Mouse (Mus musculus) kidney, adult 18-20 months (tissue): ENCODE measurements around the gene S1pr5.
A peak's percentile ranks its signal among the peaks of the same experiment; 100 is the strongest.
"Not testable (repeated sequence)": the region's sequence is repeated elsewhere in the genome, so short reads cannot be mapped to it uniquely, and the experiment has no call there.

Experiments used
- DNase-seq: peaks from one replicate; pipeline ENCODE4 v3.0.0; 2021

S1pr5 gene

DNA sequence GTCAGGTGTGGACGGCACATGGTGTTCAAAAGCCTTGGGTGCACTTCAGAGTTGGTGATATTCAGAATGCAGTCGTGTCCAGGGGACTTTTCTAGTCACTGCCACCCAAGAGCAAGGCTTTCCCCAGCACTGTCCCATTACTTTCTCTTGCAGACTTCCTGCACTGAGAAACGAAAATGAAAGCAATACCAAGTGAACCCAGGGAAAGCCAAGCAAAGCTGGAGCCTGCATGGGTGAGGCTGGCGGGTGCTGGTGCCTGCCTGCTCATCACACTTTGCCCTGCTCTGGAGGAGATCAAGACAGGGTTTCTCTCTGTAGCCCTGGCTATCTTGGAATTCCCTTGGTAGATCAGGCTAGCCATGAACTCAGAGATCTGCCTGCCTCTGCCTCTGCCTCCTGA, 12.9 kb downstream of the S1pr5 start:
- DNase-seq, result no peak

- DNase-seq, result no peak
These were observed 14.4 kb downstream of the S1pr5 start for GRCm38 (mm10) chr9:21233805-21234204.

DNA sequence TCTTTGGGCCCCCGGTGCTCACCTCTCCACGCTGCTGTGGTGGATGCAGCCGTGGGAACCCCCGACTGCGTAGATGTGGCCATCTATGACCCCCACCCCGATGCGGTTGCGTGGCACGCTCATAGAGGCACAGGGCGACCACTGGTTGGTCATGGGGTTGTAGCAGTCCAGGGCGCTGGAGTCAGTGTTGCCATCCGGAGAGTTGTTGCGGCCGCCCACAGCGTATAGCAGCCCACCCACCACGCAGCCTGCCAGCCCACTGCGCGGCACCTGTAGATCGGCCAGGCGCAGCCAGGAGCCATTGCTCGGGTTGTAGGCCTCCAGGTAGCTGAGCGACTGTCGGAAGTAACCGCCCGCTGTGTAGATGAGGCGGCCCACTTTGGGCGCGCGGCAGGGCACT, 14.9 kb downstream of the S1pr5 start:
- DNase-seq, result no peak

- DNase-seq, result no peak
These were observed 15.4 kb downstream of the S1pr5 start for GRCm38 (mm10) chr9:21232867-21233266.

GRCm38 (mm10) chr9:21231551-21231950, 16.7 kb downstream of the S1pr5 start:
- DNase-seq, result no peak

- no peak for DNase-seq
These were observed 20.9 kb downstream of the S1pr5 start for GRCm38 (mm10) chr9:21227342-21227741.

DNA sequence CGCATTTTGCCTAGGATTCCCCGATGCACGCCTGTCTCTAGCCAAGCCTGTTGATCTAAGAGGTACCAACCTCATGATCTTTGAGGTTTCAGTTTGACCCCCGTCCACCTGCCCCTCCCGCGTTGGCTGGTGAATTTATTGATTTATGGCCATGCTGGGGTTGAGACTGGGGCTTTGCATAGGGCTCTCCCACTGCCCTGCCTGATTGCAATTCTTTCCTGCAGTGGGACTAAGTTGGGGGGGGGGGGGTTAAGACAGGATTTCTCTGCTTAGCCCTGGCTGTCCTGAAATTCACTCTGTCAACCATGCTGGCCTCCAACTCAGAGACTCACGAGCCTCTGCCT, 22.9 kb downstream of the S1pr5 start:
- no peak for DNase-seq

GRCm38 (mm10) chr9:21224576-21225414, 23.4 kb downstream of the S1pr5 start:
- peak; percentile 53 for DNase-seq

DNA sequence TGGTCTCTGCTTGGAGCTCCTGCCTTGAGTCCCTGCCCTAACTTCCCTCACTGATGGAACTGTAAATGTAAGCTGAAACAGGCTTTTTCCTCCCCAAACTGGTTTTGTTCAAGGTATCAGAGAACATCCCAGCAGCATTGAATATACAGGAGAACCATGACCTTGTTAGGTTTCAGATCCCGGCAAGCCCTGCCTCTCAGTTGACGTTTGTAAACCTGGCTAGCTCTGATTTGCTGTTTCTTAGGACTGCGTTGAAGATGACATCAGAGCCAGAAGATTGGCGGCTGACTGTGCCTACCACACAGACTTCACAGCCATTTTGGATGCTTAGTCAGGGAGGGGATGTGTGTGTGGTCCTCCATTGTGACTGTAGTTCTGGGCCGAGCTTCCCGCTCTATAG, 24.3 kb downstream of the S1pr5 start:
- no peak for DNase-seq

- DNase-seq, result not testable (repeated sequence)
These were observed 24.8 kb downstream of the S1pr5 start for GRCm38 (mm10) chr9:21223490-21223889.

- DNase-seq, result peak; percentile 29
These were observed 26.8 kb downstream of the S1pr5 start for GRCm38 (mm10) chr9:21221383-21221929.

DNA sequence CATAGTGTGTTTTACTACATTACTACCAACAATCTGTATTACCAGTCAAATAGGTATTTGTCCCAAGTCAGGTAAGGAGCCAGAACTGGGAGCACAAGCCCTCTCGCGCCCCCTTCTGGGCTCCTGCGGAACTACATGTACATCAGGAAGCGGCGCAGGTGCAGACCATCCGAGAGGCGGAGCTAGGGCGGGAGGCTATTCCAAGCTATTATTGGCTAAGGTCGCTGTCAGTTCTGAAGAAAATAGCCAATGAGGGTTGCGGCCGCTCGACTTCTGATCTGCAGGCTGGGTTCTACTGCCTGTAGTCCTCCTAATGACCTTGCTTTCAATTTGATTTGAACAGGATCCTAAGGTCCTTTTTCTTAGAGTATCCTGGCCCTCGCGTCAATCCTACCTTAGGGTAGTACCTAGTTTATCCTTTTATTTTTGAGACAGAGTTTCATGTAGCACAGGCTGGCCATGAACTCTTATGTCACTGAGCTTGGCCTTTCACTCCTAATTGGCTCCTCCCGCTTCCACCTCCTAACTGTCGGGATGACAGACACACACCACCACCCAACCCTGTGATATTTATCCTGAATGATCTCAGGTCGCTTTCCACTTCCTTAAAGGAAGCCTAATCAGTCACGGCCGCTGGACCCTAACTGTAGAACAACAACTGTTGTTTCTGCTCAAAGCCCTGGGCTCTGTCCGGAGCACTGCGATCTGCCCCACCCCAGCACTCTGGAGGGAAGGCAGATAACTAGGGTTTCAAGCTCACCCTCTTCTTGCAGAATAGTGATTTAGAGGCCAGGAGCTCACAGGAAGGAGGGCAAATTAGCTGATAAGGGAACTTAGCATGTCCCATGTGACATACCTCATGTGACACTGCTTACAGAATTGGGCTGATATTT, 27.5 kb downstream of the S1pr5 start:
- DNase-seq, result peak; percentile 97

GRCm38 (mm10) chr9:21219820-21220219, 28.4 kb downstream of the S1pr5 start:
- no peak for DNase-seq

DNA sequence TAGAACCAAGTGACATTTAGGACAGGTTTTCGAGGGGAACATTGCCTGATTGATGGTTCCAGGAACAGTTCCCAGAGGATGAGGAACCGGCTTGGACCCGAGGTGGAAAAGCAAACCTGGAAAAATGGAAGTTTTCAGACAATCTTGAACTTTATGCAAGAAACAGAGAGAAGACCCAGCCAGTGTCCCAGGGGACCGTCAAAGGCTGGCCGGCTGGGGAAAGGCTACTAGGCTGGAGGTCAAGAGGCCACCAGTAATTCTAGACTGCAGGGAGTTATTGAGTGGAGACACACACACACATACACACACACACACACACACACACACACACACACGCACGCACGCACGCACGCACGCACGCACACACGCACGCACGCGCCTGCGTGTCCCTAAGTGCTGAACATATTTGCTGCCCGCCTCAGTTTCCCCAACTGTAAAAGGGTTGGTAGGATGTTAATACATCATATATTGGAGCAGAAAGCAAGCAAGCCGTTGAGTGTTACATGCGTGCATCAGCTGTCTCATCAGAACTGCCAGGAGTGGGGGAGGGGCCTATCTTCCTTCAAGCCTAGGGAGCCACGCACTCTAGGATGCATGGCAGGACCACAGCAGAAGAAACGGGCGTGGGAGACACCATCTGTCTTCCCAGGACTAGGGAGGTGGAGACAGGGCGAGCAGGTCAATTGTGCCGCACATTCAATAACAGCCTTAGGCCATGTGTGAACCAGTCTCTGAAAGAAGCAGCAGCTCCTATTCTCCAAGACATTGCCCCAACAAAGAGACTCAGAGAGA, 32.0 kb downstream of the S1pr5 start:
- DNase-seq, result no peak

DNA sequence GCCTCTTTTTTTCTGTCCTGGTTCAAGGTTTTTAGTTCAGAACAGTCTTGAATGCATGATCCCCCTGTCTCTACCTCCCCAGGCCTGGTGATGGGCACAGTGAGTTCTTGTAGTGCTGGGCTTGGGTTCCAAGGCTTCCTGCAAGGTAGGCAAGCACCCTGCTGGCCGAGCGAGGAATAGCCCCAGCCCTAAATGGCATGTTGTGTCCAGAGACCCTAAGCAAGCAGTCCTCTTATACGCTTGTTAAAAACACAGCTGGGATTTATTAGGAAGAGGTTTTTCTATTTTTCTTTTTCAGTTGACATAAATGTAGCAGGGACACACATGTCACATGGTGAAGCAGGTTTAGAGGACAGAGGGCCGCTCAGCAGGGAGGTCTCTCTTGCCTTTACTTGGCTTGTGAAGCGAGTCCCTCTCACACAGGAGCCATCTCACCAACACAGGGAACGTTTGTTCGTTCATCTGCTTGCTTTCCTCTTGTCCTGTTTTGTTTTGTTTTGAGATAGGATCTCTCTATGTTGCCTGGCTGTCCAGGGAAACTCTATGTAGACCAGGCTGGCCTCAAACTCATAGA, 34.5 kb downstream of the S1pr5 start:
- DNase-seq, result no peak

- no peak for DNase-seq
These were observed 36.6 kb downstream of the S1pr5 start for GRCm38 (mm10) chr9:21211624-21212023.

DNA sequence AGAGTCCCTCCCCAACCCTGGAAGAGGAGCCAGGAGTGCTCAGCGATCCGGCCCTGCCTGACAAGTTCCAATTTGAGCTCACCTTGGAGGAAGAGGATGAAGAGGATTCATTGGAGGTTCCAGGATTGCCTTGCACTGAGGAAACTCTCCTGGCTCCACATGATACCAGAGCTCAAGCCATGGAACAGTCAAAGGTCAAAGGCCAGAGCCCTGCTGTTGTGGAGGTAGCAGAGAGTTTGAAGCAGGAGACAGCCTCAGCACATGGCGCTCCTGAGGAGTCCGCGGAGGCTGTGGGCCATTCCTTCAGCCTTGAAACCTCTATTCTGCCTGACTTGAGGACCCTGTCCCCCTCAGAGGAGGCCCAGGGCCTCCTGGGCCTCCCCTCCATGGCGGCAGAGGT, 37.4 kb downstream of the S1pr5 start:
- DNase-seq, result no peak

GRCm38 (mm10) chr9:21208626-21209025, 39.6 kb downstream of the S1pr5 start:
- no peak for DNase-seq

- DNase-seq, result no peak
These were observed 41.4 kb downstream of the S1pr5 start for GRCm38 (mm10) chr9:21206848-21207247.

- DNase-seq, result peak; percentile 77
These were observed 43.5 kb downstream of the S1pr5 start for GRCm38 (mm10) chr9:21204528-21205272.

DNA sequence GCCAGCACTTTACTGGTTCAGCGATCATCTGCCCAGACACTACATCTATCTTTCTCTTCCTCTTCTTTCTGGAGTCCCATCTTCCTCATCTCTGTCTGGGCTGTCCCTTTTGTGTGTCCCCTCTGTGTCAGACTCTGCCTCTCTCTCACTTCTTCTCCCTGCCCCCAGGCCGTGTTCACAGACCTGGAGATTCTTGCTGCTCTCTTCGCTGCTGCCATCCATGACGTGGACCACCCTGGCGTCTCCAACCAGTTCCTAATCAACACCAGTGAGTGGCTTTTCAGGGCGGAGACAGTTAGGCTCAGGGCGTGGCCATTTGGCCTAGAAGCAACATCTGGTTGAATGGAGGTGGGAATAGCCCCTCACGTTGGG, 44.1 kb downstream of the S1pr5 start:
- no peak for DNase-seq

- DNase-seq, result no peak
These were observed 49.3 kb downstream of the S1pr5 start for GRCm38 (mm10) chr9:21198960-21199359.
